ENCODE assay signal across 8 mouse cellular contexts in genomic region chr5:114065161-114065560, GRCm38 (mm10). TPM values are rescaled to one million over a fixed set of nuclear protein-coding genes. Genes with fewer than 3 reads are reported as not detected.
DNase-seq lines count a peak whose midpoint lies in the region; ATAC-seq and TF ChIP-seq lines count a peak whose summit lies in the region.

TSS of gene Usp30 (plus strand) at chr5:114065461.

- no peak for TF ChIP-seq CTCF in MEL (IDR thresholded peaks at IDR 0.05 in 2 of 3, conservative IDR thresholded peaks at IDR 0.05 in 1 of 3; ENCODE audit: control insufficient read depth in 1 of 3, insufficient read depth in 1 of 3, low read depth in 2 of 3, low read length in 3 of 3, poor library complexity in 1 of 3, severe bottlenecking in 1 of 3)

- H3K27me3 ChIP-seq in MEL (ENCODE audit: control insufficient read depth in 1 of 2, insufficient read depth in 2 of 2, low read length in 2 of 2), result no peaks in the 10 kb centered on the region
- H3K27me3 ChIP-seq in forebrain, embryonic 14.5 days (replicated peaks; ENCODE audit: control insufficient read depth, insufficient read depth, low read length), result no peaks in the 10 kb centered on the region
- no peaks in the 10 kb centered on the region for H3K27me3 ChIP-seq in limb, embryonic 12.5 days

- intact Hi-C loops in heart, postnatal 36 days (cut with DNase I), result no loop called here
- intact Hi-C loops in heart, postnatal 25 days (cut with DNase I), result no loop called here

- no peak within 1 kb of the TSS for H3K4me3 ChIP-seq in MEL (ENCODE audit: control insufficient read depth in 1 of 2, insufficient read depth in 1 of 2, low read depth in 2 of 2, low read length in 2 of 2)
- H3K4me3 ChIP-seq in forebrain, embryonic 14.5 days (ENCODE audit: low read depth, low read length), result no peak within 1 kb of the TSS
- no peak within 1 kb of the TSS for H3K4me3 ChIP-seq in limb, embryonic 12.5 days (replicated peaks)

- no peaks in the 10 kb centered on the region for H3K36me3 ChIP-seq in MEL (ENCODE audit: control insufficient read depth in 1 of 2, insufficient read depth in 2 of 2, low read length in 2 of 2)
- peaks cover 12% of the 10 kb centered on the region for H3K36me3 ChIP-seq in forebrain, embryonic 14.5 days (ENCODE audit: control insufficient read depth, insufficient read depth, low read length)
- H3K36me3 ChIP-seq in limb, embryonic 12.5 days, result no peaks in the 10 kb centered on the region

- H3K79me2 ChIP-seq in MEL (ENCODE audit: control insufficient read depth, insufficient read depth, low read length, poor library complexity), result no peaks in the 10 kb centered on the region

- no peaks in the 10 kb centered on the region for H3K9me3 ChIP-seq in MEL (replicated peaks; ENCODE audit: insufficient read depth, low read length)
- H3K9me3 ChIP-seq in forebrain, embryonic 14.5 days (replicated peaks; ENCODE audit: control insufficient read depth, low read length), result no peaks in the 10 kb centered on the region
- H3K9me3 ChIP-seq in limb, embryonic 12.5 days, result no peaks in the 10 kb centered on the region

- no peak for TF ChIP-seq POLR2A in MEL (IDR thresholded peaks at IDR 0.05; ENCODE audit: control insufficient read depth in 1 of 2, insufficient read depth in 1 of 2, low read depth in 1 of 2, low read length in 2 of 2, poor library complexity in 1 of 2)

- no peak within 1 kb of the TSS for H3K9ac ChIP-seq in MEL (ENCODE audit: control insufficient read depth, low read depth, low read length, poor library complexity, severe bottlenecking)
- no peak within 1 kb of the TSS for H3K9ac ChIP-seq in forebrain, embryonic 14.5 days (ENCODE audit: low read length)
- H3K9ac ChIP-seq in limb, embryonic 12.5 days (replicated peaks), result no peak within 1 kb of the TSS

- 96% methylated on average over 6 of the region's 6 CpGs for WGBS in forebrain, embryonic 14.5 days
- WGBS in limb, embryonic 12.5 days, result 87% methylated on average over 6 of the region's 6 CpGs

- no peak for DNase-seq in heart, postnatal 36 days
- no peak for DNase-seq in heart, postnatal 25 days (ENCODE audit: low spot score)
- DNase-seq in MEL (ENCODE audit: low read depth, low spot score), result no peak
- DNase-seq in forebrain, embryonic 14.5 days (ENCODE audit: low spot score), result no peak
- no peak for DNase-seq in embryo, embryonic 10.5 days (ENCODE audit: low spot score)
- no peak for DNase-seq in thymus, postnatal 25 days

- no peaks in the 10 kb centered on the region for H3K4me1 ChIP-seq in MEL (ENCODE audit: control insufficient read depth in 1 of 2, insufficient read depth in 2 of 2, low read length in 2 of 2)
- H3K4me1 ChIP-seq in forebrain, embryonic 14.5 days (ENCODE audit: control insufficient read depth, insufficient read depth, low read length), result peaks cover 4% of the 10 kb centered on the region; the same call in 1 of the 2 replicates
- H3K4me1 ChIP-seq in limb, embryonic 12.5 days (replicated peaks), result no peaks in the 10 kb centered on the region

- no peak within 1 kb of the TSS for H3K4me2 ChIP-seq in forebrain, embryonic 14.5 days (ENCODE audit: low read length)
- H3K4me2 ChIP-seq in limb, embryonic 12.5 days, result no peak within 1 kb of the TSS

- no peak for TF ChIP-seq EP300 in MEL (IDR thresholded peaks at IDR 0.05; ENCODE audit: low read depth in 1 of 2, low read length in 2 of 2)

- no peak for ATAC-seq in forebrain, embryonic 14.5 days
- ATAC-seq in limb, embryonic 12.5 days (ENCODE audit: insufficient number of reproducible peaks, insufficient read depth, low FRiP score, low TSS enrichment, low read depth), result no peak
- no peak for ATAC-seq in granulocyte monocyte progenitor cell, adult 5-6 weeks (replicated peaks; ENCODE audit: poor library complexity, severe bottlenecking)

- no peak within 1 kb of the TSS for H3K27ac ChIP-seq in MEL (ENCODE audit: control insufficient read depth, low read depth, low read length)
- H3K27ac ChIP-seq in forebrain, embryonic 14.5 days (ENCODE audit: low read depth, low read length), result no peak within 1 kb of the TSS
- no peak within 1 kb of the TSS for H3K27ac ChIP-seq in limb, embryonic 12.5 days

- no peak for TF ChIP-seq RAD21 in MEL (IDR thresholded peaks at IDR 0.05; ENCODE audit: low read depth, low read length)

TF ChIP-seq in MEL, 35 proteins besides CTCF, POLR2A, EP300 and RAD21:
- TF ChIP-seq USF2 (IDR thresholded peaks at IDR 0.05; ENCODE audit: borderline replicate concordance in 1 of 2, insufficient read depth in 1 of 2, low read depth in 1 of 2, low read length in 2 of 2), result no peak
- no peak for TF ChIP-seq MAFK (IDR thresholded peaks at IDR 0.05; ENCODE audit: borderline replicate concordance, low read depth, low read length)
- TF ChIP-seq MAX (IDR thresholded peaks at IDR 0.05; ENCODE audit: low read length), result no peak
- TF ChIP-seq E2F4 (IDR thresholded peaks at IDR 0.05; ENCODE audit: borderline replicate concordance, low read depth, low read length), result no peak
- TF ChIP-seq POLR2AphosphoS5 (IDR thresholded peaks at IDR 0.05; ENCODE audit: borderline replicate concordance, low read depth, low read length), result no peak
- TF ChIP-seq ZMIZ1 (IDR thresholded peaks at IDR 0.05; ENCODE audit: low read depth, low read length), result no peak
- TF ChIP-seq TAL1 (IDR thresholded peaks at IDR 0.05; ENCODE audit: low read length), result no peak
- no peak for TF ChIP-seq KAT2A (conservative IDR thresholded peaks at IDR 0.05; ENCODE audit: low read depth, low read length)
- no peak for TF ChIP-seq NELFE (IDR thresholded peaks at IDR 0.05; ENCODE audit: low read depth, low read length)
- no peak for TF ChIP-seq ZNF384 (IDR thresholded peaks at IDR 0.05; ENCODE audit: low read depth, low read length)
- TF ChIP-seq ETS1 (IDR thresholded peaks at IDR 0.05; ENCODE audit: low read depth, low read length), result no peak
- TF ChIP-seq RCOR1 (IDR thresholded peaks at IDR 0.05; ENCODE audit: low read depth, low read length), result no peak

RNA-seq across cellular contexts. Expression of gene Usp30, which starts in this region (rescaled TPM):
- 10 to 100 TPM; 11.3 to 13.5 TPM for total RNA-seq in heart, postnatal 36 days (2021)
- total RNA-seq in heart, postnatal 25 days (2021), result 10 to 100 TPM in 1 of 2 experiments, 1 to 10 TPM in 1; 9.9 to 11.1 TPM
- total RNA-seq in MEL (2012; rRNA removed), result 11.9 and 12.8 TPM in 2 replicates
- 10 to 100 TPM in 1 of 2 experiments, not detected in 1; 21.1 TPM for polyA plus RNA-seq in MEL (2012; ENCODE audit: insufficient read depth in 1 of 2, insufficient read length in 2 of 2, low read depth in 1 of 2, low replicate concordance in 2 of 2, missing spikeins in 1 of 2)
- polyA plus RNA-seq in forebrain, embryonic 14.5 days (2014; fragmentation: Nextera tagmentation; extraction: Ambion mirVana), result 13.9 and 16.9 TPM in 2 replicates
- 14.0 and 15.5 TPM in 2 replicates for polyA plus RNA-seq in limb, embryonic 12.5 days (2016; fragmentation: Nextera tagmentation; extraction: Ambion mirVana)
- total RNA-seq in granulocyte monocyte progenitor cell, adult 5-6 weeks (2014; fragmentation: Nextera tagmentation), result 5.5 and 6.5 TPM in 2 replicates
- 3.0 and 5.6 TPM in 2 replicates for total RNA-seq in granulocyte monocyte progenitor cell, adult 5-6 weeks (2017)
